Mouse (Mus musculus): ENCODE data around the gene Fam83c. TPM values are rescaled to one million over a fixed set of nuclear protein-coding genes. Genes with fewer than 3 reads are reported as not detected.

The Fam83c gene
- polyA plus RNA-seq, 1 experiment from 2014 or later: 0.07 TPM

DNA sequence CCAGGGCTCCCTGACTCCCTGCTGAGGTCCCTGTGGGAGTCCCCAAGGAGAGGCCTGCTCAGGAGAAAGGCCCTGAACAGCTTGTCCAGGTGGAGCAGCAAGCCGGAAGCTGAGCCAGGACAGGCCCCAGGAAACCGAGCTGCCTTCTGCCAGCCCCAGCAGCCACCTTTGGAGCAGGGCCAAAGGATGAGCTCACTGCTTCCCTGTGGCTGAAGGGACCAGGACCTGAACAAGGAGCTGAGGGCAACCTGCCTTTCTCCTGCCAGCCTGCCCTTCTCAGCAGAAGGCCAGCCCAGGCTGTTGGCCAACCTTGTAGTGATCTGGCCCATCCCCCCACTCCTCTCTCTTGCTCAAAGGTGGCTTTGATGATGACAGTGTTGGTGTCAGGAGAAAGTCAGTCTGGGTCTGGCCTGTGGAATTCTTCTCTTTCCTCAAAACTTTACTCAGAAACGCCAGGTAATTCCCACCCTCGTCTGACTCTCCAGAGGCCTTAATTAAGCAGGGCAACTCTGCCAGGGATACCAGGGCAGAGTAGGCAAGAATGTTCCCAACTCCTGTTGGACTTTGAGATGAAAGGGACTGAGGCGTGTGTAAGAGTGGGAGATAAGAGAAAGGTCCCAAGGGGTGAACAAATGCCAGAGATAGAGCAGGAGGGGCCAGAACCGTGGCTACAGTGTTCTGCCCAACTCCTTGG lies 29.3 kb downstream of the Fam83c start:
- 51% methylated on average over 6 of the region's 6 CpGs for WGBS
- Histone ChIP-seq H3K36me3 (ENCODE audit: insufficient read depth, low read length) (no peaks in the 10 kb centered on the region), H3K4me2 (ENCODE audit: low read length) (no peak overlapping the region), H3K9ac (ENCODE audit: low read depth, low read length) (no peak overlapping the region), H3K4me1 (replicated peaks; ENCODE audit: insufficient read depth, low read length) (no peaks in the 10 kb centered on the region), H3K9me3 (replicated peaks; ENCODE audit: low read length) (no peaks in the 10 kb centered on the region), H3K27ac (no peak overlapping the region), H3K27me3 (ENCODE audit: insufficient read depth, low read length) (no peaks in the 10 kb centered on the region), H3K4me3 (replicated peaks; ENCODE audit: low read depth, low read length) (no peak overlapping the region)
- no peak for TF ChIP-seq CTCF (IDR thresholded peaks at IDR 0.05; ENCODE audit: low read depth)
- no peak for DNase-seq (ENCODE audit: low spot score)
- ATAC-seq (replicated peaks; ENCODE audit: low FRiP score, low read depth): peak; percentile 52

DNA sequence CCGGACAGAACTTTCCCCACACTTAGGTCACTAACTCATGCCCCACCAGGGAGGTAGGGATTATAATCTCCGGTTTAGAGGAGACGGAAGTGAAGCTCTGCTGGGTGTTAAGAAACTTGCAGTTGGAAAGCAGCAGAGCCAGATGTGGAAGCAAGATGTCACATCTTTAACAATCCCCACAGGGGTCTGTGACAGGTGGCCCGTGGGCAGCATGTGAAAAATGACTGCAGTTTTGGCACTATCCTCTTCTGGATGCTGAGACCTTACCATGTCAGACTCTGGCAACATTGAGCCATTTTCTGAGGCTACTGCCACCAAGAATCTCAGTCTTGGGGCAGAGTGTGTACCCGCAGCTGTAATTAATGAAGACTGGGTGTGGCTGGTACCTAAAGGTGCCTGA lies 30.6 kb downstream of the Fam83c start:
- Histone ChIP-seq H3K36me3 (ENCODE audit: insufficient read depth, low read length) (no peaks in the 10 kb centered on the region), H3K4me3 (replicated peaks; ENCODE audit: low read depth, low read length) (no peak overlapping the region), H3K9me3 (replicated peaks; ENCODE audit: low read length) (no peaks in the 10 kb centered on the region), H3K27me3 (ENCODE audit: insufficient read depth, low read length) (no peaks in the 10 kb centered on the region), H3K9ac (ENCODE audit: low read depth, low read length) (no peak overlapping the region), H3K4me2 (ENCODE audit: low read length) (no peak overlapping the region), H3K27ac (no peak overlapping the region), H3K4me1 (replicated peaks; ENCODE audit: insufficient read depth, low read length) (no peaks in the 10 kb centered on the region)
- DNase-seq (ENCODE audit: low spot score): no peak
- ATAC-seq (replicated peaks; ENCODE audit: low FRiP score, low read depth): no peak
- no peak for TF ChIP-seq CTCF (IDR thresholded peaks at IDR 0.05; ENCODE audit: low read depth)
- WGBS: 70% methylated on average over 5 of the region's 5 CpGs

DNA sequence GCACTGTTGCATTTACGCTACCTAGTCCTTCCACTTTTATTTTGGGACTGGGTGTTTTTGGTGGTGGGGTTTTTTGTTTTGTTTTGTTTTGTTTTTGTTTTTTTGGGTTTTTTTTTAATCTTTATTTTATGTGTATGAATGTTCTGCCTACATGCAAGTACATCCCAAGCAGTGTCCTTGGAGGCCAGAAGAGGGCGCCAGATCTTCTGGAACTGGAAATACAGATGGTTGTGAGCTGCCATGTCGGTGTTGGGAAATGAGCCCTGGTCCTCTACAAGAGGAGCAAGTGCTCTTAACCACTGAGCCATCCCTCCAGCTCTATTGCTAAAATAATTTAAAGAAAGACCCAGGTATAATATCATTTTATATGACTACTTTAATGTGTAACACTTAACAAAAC lies 31.9 kb downstream of the Fam83c start:
- no peak overlapping the region for H3K27ac ChIP-seq
- H3K36me3 ChIP-seq (ENCODE audit: insufficient read depth, low read length): no peaks in the 10 kb centered on the region
- DNase-seq (ENCODE audit: low spot score) (no peak), ATAC-seq (replicated peaks; ENCODE audit: low FRiP score, low read depth) (no peak)
- H3K27me3 ChIP-seq (ENCODE audit: insufficient read depth, low read length): no peaks in the 10 kb centered on the region
- H3K4me1 ChIP-seq (replicated peaks; ENCODE audit: insufficient read depth, low read length): no peaks in the 10 kb centered on the region
- H3K4me2 ChIP-seq (ENCODE audit: low read length): no peak overlapping the region
- 58% methylated on average over 3 of the region's 3 CpGs for WGBS
- no peak overlapping the region for H3K9ac ChIP-seq (ENCODE audit: low read depth, low read length)
- H3K9me3 ChIP-seq (replicated peaks; ENCODE audit: low read length): no peaks in the 10 kb centered on the region
- TF ChIP-seq CTCF (IDR thresholded peaks at IDR 0.05; ENCODE audit: low read depth): peak; percentile 44
- no peak overlapping the region for H3K4me3 ChIP-seq (replicated peaks; ENCODE audit: low read depth, low read length)

DNA sequence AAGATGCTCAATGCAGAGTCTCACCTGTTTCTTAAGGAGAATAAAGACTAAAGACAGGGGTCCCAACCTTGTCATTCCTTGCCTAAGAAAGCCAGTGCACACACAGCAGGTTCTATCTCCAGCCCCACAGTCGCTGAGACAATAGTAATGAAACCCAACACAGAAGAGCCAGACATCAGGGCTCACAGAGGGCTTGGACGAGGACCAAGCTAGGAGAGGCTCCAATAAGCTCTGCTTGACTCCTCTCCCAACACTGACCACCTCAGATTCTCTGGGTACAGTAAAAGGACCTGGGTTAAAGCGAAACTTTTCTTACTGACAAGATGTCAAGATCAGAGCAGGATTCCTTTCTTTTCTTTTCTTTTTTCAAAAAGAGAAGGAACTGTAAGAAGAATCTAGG lies 36.0 kb downstream of the Fam83c start:
- Histone ChIP-seq H3K4me1 (replicated peaks; ENCODE audit: insufficient read depth, low read length) (no peaks in the 10 kb centered on the region), H3K27me3 (ENCODE audit: insufficient read depth, low read length) (no peaks in the 10 kb centered on the region), H3K4me2 (ENCODE audit: low read length) (no peak overlapping the region), H3K9ac (ENCODE audit: low read depth, low read length) (no peak overlapping the region), H3K27ac (no peak overlapping the region), H3K9me3 (replicated peaks; ENCODE audit: low read length) (no peaks in the 10 kb centered on the region), H3K4me3 (replicated peaks; ENCODE audit: low read depth, low read length) (no peak overlapping the region), H3K36me3 (ENCODE audit: insufficient read depth, low read length) (no peaks in the 10 kb centered on the region)
- WGBS: 70% methylated on average over 3 of the region's 3 CpGs
- TF ChIP-seq CTCF (IDR thresholded peaks at IDR 0.05; ENCODE audit: low read depth): no peak
- ATAC-seq (replicated peaks; ENCODE audit: low FRiP score, low read depth) (no peak), DNase-seq (ENCODE audit: low spot score) (no peak)

DNA sequence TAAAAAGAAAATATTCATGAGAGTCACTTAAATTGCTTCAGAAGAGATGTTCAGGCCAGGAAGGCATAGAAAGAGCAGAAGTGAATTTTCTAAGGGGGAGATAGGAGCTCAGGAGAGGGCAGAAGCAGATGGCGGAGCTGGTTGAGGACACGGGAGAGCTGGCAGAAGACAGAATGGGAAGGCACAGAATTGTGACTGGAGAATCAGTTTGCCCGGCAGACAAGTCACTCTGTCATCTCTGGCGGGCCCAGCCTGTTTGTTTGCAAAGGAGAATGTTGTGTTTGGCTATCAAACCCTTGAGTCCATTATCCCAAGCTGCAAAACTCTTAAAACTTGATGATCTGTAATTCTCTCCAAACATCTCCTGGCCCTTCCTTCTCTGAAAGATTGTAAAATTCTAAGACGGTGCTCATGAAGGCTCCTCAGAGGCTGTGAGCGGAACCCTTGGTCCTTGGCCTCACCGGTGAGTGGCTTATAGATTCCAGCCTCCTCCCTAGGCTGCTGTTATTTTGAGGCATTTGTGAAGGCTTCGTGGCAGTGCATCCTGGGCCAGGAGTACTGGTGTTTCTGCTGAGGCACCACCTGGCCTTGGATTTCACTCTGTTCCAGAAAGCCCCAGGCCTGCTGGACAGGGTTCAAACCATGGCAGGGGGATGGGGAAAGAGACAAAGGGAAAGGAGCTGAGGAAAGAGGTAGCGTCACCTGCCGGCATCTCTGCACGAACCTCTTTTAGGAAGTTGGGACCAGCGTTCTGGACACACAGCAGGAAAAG lies 39.8 kb downstream of the Fam83c start:
- Histone ChIP-seq H3K9ac (ENCODE audit: low read depth, low read length) (no peak overlapping the region), H3K4me1 (replicated peaks; ENCODE audit: insufficient read depth, low read length) (no peaks in the 10 kb centered on the region), H3K4me2 (ENCODE audit: low read length) (no peak overlapping the region), H3K4me3 (replicated peaks; ENCODE audit: low read depth, low read length) (no peak overlapping the region), H3K9me3 (replicated peaks; ENCODE audit: low read length) (no peaks in the 10 kb centered on the region), H3K27ac (no peak overlapping the region), H3K27me3 (ENCODE audit: insufficient read depth, low read length) (no peaks in the 10 kb centered on the region), H3K36me3 (ENCODE audit: insufficient read depth, low read length) (no peaks in the 10 kb centered on the region)
- no peak for TF ChIP-seq CTCF (IDR thresholded peaks at IDR 0.05; ENCODE audit: low read depth)
- no peak for DNase-seq (ENCODE audit: low spot score)
- no peak for ATAC-seq (replicated peaks; ENCODE audit: low FRiP score, low read depth)
- 79% methylated on average over 12 of the region's 12 CpGs for WGBS

DNA sequence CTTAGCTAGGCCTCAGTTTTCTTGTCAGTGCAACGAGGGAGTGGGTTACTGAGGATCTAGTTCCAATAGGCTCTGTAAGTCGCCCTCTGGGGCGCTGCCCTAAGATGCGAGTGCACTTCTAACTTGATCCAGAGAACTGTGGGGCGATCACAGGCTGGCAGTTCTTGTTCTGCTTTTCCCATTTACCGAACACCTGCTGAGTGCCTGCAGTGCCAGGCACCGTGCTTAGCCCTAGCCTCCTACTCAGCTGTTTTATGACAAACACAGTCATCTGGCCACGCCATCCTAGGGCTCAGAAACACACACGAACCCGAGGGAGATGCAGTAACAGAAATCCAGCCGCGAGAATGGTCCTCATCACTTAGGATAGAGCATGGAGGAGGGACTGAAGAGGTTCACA lies 41.8 kb downstream of the Fam83c start:
- H3K27ac ChIP-seq: no peak overlapping the region
- no peak for ATAC-seq (replicated peaks; ENCODE audit: low FRiP score, low read depth)
- no peaks in the 10 kb centered on the region for H3K9me3 ChIP-seq (replicated peaks; ENCODE audit: low read length)
- no peak overlapping the region for H3K9ac ChIP-seq (ENCODE audit: low read depth, low read length)
- no peaks in the 10 kb centered on the region for H3K36me3 ChIP-seq (ENCODE audit: insufficient read depth, low read length)
- no peak for TF ChIP-seq CTCF (IDR thresholded peaks at IDR 0.05; ENCODE audit: low read depth)
- H3K4me3 ChIP-seq (replicated peaks; ENCODE audit: low read depth, low read length): no peak overlapping the region
- no peaks in the 10 kb centered on the region for H3K27me3 ChIP-seq (ENCODE audit: insufficient read depth, low read length)
- 28% methylated on average over 12 of the region's 12 CpGs for WGBS
- H3K4me2 ChIP-seq (ENCODE audit: low read length): no peak overlapping the region
- DNase-seq (ENCODE audit: low spot score): no peak
- H3K4me1 ChIP-seq (replicated peaks; ENCODE audit: insufficient read depth, low read length): no peaks in the 10 kb centered on the region
